Mouse (Mus musculus): ENCODE measurements at regions not wholly inside any gene's neighbourhood (a gene's known extent, or its start where the extent isn't known, plus 50 kb on each side); places are given as distances from the start of the nearest gene placed in this dataset.

DNA sequence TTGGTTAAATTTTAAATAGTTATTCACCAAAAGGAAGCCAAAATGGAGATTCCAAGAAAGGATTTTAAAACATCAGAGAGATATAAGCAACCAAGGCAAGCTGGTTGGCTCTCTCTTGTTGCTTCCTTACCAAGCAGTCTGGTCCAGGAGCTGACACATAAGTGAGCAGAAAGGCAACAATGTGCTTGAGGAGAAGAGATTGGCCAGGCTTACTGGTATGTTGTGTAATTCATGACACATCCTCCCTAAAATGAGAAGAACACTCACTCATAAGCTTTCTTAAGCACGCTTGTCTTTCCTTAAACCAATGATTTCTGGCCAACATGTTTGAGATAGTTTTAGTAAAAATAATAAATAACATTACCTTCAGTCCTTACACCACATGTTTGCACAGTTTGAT lies 374.2 kb downstream of the Ipo11 start:
- DNase-seq (ENCODE audit: low read depth in 2 of 2, low spot score in 2 of 2), result no peak

DNA sequence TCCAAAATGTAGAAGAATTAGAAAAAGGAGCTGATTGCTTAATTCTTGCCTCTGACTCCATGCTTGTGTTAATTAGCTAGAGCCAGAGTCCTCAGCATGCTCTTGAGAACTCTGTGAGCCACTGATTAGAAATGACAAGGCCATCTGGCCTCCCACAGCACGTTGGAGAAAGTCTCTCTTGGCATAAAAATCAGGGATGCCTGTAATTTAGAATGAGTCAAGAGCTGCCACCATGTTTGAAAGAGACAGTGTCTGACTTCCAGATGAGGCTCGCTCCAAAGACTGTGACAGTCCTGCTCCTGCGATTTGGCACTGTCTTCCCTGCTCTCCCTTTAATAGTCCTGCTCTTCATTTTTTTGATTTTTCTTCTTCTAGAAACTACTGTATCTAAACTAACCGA lies 374.6 kb downstream of the Ipo11 start:
- DNase-seq (ENCODE audit: low read depth in 2 of 2, low spot score in 2 of 2), result no peak

DNA sequence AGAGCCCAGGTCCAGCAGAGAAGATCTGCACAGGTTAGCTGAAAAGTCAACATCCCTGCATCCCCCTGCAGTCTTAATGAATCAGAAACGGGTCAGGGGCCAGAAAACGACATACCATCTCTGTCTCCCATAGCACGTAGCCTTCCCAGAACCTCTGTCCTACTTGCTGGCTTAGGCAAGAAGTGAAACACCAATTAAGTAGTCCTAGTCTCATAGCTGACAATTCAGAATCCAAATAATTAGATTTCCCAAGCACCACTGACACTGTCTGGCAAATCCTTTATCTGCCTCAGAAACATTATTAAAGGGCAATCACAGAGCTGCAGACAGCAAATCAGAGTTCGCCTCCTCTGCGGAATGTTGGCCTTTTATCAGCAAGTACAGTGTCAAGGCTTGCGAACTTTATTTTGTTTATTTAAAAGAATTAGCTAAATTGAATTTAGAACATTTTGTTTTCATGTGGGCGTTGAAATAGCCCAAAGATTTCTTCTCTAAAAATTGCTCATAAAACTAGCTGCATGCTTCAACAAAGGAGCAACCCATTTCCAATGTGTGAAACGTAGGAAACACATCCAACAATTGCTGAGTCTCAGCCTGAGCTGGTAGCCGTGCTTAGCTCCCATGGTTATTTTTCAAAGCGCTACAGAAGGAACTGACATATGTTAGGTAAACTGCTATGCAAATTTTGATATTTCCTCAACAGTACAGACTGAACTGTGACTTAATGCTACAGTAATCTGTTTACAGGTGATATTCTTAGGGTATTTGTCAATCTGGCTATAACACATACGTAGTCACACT lies 411.2 kb downstream of the Ipo11 start:
- no peak for DNase-seq (ENCODE audit: low read depth in 2 of 2, low spot score in 2 of 2)

DNA sequence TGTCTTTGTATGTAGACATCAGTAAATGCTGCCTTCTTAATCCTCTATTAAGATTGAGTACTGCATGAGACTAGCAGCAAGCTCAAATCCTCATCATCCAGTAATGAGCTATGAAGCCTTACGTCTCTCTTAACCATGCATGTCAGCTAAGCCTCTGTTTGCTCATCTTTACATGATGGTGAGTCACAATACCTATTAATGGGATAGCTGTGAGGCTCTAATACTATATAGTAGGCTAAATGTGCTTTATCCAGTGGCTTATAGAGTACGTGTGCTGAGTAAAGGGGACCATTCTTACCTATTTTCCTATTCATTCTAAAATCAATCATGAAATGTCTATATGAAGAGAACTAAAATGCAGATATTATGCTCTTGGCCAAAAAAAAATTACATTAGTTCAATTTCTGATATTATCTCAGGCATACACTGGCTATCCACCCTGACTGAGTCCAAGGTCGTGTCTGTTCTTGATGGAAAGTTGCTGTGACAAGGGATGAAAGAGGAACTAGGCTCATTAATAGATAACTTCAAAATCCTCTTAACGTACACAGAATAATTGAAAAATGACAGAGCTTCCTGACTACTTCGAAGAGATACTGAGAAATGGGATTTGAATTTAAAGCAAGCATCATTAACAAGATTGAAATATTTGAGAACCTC lies 422.1 kb downstream of the Ipo11 start:
- no peak for DNase-seq (ENCODE audit: low read depth in 2 of 2, low spot score in 2 of 2)

DNA sequence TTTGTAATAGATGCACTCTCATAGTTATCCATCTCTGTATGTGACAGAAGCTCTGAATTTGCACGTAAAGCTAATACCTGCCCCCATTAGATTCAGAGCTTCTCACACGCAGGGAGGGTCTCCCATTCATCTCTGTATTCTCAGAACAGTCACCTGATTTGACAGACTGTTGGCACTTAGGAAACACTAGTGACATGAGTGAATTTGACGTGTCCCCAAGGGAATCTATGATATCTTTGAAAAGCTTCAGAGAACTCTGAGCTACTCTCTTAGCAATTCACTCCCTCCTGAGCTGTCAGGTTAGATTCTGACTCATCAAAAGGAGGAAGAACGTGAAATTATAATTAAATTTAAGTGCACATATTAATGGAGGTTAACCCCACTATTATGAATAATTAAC lies 423.1 kb downstream of the Ipo11 start:
- no peak for DNase-seq (ENCODE audit: low read depth in 2 of 2, low spot score in 2 of 2)

DNA sequence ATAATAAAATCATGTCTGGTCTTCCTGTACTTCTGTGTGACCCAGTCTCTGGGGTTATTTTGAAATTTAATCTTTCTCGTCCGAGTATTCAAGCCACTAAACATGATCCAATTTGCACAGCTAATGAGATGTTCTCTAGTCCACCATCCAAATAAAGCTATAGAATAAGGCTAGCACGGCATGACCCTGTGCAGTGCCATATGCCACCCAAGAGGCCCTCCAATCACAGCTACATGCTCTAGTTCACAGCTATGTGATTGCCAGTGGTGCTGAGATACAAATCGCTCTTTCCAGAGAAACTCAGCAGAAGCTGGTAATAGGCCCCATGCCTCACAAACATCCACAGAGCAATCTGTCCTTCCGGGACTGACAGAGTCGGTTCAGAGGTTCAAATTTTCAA lies 426.3 kb downstream of the Ipo11 start:
- DNase-seq (ENCODE audit: low read depth in 2 of 2, low spot score in 2 of 2), result no peak

DNA sequence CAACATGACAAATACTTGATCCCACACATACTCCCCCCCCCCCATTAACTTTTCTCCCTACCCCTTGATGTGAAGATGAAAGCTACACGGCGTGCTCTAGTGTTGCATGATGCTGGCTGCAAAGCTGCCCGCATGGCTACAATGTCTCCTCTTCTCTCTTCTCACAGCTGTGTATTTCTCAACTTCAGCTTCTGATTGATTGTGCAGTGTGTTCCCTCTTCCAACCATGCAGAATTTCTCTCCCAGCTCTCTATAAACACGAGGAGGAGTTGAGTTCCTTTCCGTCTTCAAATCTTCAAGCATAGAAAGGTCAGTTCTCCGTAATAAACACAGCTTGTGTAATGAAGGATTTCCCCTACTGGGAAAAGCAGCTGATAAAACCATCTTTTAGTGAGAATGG lies 435.5 kb downstream of the Ipo11 start:
- no peak for DNase-seq (ENCODE audit: low read depth in 2 of 2, low spot score in 2 of 2)

DNA sequence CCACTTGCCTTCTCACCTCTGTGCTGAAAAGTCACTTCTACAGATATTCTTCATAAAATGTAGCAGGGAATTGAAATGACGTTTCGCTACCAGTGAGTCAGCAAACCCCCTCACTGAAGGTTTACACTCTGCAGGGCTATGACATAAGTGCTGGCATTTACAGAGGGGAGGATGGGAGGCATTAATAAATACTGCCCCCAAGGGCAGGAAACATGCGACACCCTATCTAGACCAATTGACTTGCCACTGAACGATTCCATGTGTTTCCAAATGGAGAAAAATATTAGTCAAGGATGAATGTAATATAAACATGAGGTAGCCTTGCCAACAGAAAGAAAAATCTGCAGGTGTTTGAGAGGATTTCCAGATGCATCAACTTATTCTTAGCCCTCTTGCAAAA lies 465.5 kb downstream of the Ipo11 start:
- no peak for DNase-seq (ENCODE audit: low read depth in 2 of 2, low spot score in 2 of 2)

DNA sequence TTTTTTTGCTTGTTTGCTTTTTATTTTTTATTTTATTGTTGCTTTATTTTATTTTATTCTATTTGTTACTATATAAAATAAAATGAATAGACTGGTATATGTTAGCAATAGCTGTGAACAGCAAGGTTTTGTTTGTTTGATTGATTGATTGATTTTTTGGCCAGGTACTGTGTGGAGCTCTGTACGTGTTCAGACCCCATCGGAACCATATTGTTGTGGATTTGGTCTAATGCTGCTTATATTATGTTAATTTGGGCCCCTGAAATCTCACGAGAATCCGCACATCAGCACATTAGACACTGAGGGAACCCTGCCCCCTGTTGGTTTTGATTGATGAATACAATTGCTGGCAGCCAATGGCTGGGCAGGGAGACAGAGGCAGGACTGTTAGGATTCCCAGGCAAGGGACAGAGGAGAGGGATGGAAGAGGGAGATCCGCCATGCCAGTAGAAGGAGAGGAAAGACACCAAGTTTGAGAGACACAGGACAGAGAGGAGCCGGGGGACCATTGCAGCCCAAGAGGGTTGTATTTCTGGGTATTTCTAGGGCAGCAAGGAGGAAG lies 482.3 kb downstream of the Ipo11 start:
- DNase-seq (ENCODE audit: low read depth in 2 of 2, low spot score in 2 of 2), result no peak

DNA sequence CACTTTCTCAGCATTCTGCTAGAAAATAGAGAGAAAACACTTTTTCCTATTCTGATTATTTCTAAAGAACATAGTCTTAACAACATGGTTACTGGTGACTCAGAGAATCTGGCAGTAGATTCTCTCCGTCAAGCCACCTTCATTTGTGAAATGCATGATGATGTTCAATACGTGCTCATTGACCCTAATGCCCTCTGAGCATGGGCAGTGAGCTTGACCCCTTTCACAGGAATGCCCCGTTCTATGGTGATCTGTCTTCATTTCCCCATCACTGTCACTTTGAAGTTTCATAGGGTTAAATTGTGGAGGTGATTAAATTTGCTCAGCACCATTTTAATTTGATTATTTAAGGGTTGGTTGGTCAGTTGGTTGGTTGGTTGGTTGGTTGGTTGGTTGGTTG lies 504.6 kb downstream of the Ipo11 start:
- DNase-seq (ENCODE audit: low read depth in 2 of 2, low spot score in 2 of 2), result no peak

DNA sequence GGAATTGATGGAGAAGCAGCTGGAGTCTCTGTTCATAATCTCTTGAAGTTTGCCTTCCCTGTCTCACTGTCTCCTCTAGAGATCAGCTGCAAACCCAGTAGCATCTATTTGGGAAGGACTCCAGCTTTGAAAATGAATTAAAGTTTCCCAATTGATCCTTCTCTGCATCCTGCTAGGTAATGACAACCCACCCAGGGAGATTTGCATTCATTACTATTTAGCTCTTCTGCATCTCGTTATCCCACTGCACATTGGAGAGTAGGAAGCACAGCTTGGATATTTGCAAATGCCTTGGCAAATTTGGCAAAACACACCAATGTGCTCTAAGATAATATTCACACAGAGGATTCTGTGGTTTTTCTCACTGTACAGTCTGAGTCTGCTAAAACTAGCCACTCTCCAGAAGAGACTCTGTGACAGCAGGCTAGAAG lies 530.1 kb downstream of the Ipo11 start:
- DNase-seq (ENCODE audit: low read depth in 2 of 2, low spot score in 2 of 2), result no peak

DNA sequence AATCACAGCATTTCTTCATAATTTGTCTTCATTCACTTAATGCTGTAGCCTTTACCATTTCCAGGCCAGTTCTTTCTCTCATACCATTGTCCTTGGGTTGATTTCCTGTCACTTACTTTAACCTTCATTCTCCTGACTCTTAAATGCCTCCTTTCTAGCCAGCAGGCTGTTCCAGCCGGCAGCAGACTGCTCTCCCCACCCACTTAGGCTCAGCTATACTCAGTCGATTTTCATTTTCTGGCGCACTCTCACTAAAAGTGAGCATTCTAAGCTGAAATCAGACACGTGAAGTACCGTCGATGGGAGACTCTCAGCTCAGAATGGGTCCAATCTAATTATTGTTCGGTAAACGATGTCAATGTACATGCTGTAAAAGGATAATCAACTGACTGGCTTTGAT lies 544.1 kb downstream of the Ipo11 start:
- no peak for DNase-seq (ENCODE audit: low read depth in 2 of 2, low spot score in 2 of 2)

DNA sequence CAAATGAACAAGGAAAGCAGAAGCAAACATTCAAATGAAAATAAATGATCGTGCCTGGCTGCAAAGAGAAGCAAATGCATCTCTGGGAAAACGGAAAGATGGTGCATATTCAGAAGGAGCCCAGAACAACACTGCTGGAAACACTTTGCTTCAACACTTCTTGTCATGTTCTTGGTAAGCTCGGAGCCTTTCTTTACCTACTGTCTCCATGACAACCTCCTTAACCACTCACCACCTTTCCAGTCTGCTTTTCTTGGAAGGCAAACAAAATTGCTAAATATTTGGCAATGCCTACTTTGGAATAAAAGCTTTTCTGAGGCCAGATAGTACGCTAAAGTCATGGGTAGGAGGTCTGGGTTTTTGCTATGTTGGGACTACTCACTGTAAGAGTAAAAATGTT lies 548.1 kb downstream of the Ipo11 start:
- DNase-seq (ENCODE audit: low read depth in 2 of 2, low spot score in 2 of 2), result no peak

DNA sequence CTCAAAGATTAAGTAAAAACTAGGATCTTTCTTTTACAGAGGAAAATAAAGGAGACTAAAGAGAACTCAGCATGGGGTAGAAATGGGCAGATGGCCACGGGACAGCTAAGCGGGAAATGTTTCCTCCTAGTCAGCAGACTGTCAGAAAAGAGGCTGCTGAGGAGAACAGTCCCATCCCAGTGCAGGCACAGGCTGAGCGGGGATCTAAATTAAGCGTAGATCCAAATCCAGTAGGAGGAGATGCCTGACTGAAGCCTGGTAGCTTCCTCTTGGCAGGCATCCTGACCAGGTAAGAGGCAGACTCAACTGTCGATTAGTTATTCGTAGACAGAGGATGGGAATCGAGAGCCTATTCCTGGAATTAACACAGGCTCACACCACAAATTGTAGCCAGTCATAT lies 569.2 kb downstream of the Ipo11 start:
- DNase-seq (ENCODE audit: low read depth in 2 of 2, low spot score in 2 of 2), result no peak

DNA sequence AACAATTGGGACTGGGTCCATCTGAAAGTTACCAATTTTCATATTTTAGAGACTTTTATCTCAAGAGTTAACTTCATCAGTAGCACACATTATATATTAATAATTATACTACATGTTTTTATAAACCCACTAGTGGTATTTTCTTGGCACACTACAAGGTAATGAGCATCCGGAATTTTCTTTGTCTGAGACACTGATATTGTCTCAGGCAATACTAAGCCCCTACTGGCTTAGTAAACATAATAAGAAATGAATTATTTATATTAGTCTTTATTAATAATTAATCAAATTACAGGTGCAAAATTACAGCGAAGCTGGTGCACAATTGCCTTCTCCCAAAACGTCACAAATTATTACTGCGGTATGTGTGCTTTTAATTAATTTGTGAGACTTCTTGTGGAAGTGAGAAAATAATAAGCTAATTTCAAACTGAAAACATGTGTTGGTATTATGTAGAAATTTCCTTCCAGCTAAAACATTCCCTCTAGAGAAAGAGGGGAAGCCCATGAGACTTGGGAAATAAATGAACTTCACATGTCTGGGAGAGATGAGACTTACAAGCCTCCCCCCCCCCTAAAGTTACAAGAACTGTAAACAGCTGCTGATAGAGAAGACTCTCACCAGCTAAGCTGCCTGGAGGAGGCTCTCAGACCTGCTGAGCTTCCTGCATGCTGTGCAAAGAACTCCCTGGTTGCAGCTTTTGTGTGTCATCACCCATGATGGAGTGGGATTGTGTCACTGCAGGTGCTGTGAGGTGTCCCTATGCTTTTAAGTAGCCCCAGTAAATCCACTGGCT lies 583.9 kb downstream of the Ipo11 start:
- DNase-seq (ENCODE audit: low read depth in 2 of 2, low spot score in 2 of 2), result no peak

DNA sequence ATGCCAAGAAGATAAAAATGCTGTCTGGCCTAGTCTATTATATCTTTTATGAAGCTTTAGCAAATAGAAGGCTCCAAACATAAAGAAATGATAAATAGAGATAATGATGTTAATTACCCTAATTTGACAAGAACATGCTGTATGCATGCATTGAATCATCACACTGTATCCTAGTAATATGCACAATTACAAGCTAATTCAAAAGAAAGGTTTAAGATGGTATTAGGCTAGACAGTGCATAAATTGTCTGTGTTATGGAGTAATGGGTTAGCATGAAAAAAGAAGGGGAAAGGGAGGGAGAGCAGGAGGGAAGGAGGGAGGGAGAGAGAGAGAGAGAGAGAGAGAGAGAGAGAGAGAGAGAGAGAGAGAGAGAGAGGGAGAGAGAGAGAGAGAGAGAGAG lies 604.7 kb downstream of the Ipo11 start:
- DNase-seq (ENCODE audit: low read depth in 2 of 2, low spot score in 2 of 2), result no peak

DNA sequence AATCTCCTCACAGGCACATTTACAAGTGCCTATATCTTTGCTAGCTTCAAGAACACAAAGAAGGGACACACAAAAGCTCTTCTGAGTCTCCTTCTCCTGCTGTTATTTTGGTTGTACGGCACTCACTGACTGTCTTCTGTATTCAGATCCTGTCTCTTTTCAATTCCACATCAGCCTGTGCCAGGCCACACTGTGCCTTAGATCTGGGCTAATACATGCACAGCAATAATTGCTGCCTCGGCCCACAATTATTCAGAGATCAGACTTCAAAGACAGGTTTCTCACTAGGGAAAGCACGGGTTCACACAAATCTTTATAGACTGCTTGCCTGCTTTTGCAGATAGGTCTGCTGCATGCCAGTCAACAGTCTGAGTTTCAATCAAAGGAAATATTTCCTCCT lies 617.8 kb downstream of the Ipo11 start:
- DNase-seq (ENCODE audit: low read depth in 2 of 2, low spot score in 2 of 2), result no peak

DNA sequence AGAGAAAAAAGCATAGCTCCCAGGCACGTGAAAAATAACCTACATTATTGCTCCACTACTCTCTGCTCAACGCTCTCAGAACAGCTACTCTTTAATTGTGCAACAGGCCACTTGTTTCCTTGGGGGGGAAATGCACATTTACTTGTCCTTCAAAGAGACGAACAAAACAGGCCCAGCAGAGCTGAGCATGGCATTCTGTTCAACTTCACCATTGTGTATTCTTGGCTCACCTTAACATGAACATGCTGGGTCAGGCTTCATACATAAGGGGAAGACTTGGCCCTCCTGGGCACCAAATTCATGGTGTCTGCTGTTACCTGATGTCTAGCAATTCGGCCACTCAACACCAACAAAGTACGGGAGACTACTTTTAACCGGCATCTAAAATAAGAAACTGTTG lies 618.3 kb downstream of the Ipo11 start:
- DNase-seq (ENCODE audit: low read depth in 2 of 2, low spot score in 2 of 2), result no peak

DNA sequence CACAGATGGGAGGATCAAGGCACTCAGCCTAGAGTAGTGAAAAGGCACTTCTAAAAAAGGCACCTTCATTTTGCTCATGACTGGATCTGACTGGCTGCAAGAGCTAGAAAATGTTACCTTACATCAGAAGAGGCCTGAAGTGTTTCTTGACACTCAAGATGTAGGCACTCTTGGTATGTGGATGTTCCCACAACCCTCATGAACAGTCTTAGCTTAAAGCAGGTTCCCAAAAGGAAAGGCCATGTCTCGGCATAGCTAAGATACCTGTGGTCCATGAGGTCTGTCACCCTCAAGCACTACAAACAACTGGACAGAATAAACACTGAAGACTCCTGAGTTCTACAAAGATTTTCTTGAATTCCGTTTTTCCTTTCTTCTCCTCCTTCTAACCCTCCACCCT lies 619.5 kb downstream of the Ipo11 start:
- no peak for DNase-seq (ENCODE audit: low read depth in 2 of 2, low spot score in 2 of 2)

DNA sequence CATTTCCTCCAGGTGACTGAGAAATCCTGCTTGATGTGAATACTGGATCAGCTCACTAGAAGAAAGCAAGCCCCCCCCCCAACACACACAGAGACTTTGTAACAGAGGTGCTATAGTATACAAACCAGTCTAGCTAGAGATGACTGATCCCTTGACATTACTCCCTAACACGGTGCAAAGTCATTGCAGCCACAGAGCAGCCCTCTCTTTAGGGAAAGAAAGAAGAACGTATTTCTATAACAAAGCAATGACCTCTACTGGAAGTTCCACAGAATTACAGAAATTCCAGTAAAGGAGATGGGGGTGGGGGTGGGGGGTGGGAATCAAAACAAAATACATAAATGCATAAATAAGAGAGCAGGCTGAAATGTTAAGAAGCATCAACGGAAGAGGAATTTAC lies 655.6 kb downstream of the Ipo11 start:
- DNase-seq (ENCODE audit: low read depth in 2 of 2, low spot score in 2 of 2), result no peak

DNA sequence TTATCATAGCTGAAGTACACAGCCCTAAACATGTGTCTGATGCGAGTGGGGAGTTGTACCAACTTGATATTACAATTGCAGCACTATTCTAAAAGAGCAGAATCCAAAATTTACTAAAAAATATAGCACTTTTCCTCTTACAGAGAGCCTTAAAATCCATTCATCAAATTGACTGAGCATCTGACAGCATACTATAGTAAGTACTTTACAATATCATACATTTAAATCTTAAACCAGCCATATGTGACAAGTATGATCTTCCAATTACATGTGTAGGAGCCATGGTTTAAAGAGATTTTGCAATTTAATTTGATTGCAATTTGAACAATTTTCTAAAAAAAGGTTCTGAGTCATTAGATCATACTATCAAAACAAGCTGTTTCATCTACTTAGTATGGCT lies 676.9 kb downstream of the Ipo11 start:
- no peak for DNase-seq (ENCODE audit: low read depth in 2 of 2, low spot score in 2 of 2)

Data from CD8-positive naive resting alpha-beta T cell, adult 2 months (primary cell).